Mouse (Mus musculus): ENCODE measurements around the gene Mob2. TPM values are rescaled to one million over a fixed set of nuclear protein-coding genes. Genes with fewer than 3 reads are reported as not detected.
A peak's percentile ranks its signal among the peaks of the same experiment; 100 is the strongest.

The Mob2 gene
- 66.8 and 68.2 TPM in 2 replicates for polyA plus RNA-seq (2014; fragmentation: Nextera tagmentation; extraction: Ambion mirVana)

GRCm38 (mm10) chr7:142060931-142061565 is at the start of gene Mob2:
Mob2 (minus strand) TSS chr7:142061065.
- Histone ChIP-seq H3K36me3 (ENCODE audit: control insufficient read depth, insufficient read depth, low read length) (peaks cover 3% of the 10 kb centered on the region; the same call in 1 of the 2 replicates), H3K4me3 (ENCODE audit: low read depth, low read length) (peak within 1 kb of the TSS; percentile 95), H3K9ac (replicated peaks; ENCODE audit: low read depth, low read length) (peak within 1 kb of the TSS; percentile 92), H3K27ac (ENCODE audit: low read length) (peak within 1 kb of the TSS; percentile 67), H3K27me3 (ENCODE audit: control insufficient read depth, insufficient read depth, low read length) (no peaks in the 10 kb centered on the region), H3K4me2 (replicated peaks; ENCODE audit: low read depth, low read length) (peak within 1 kb of the TSS; percentile 62), H3K9me3 (ENCODE audit: control insufficient read depth, low read depth, low read length) (no peaks in the 10 kb centered on the region), H3K4me1 (ENCODE audit: control insufficient read depth, insufficient read depth, low read length) (peaks cover 19% of the 10 kb centered on the region)
- under 1% methylated on average over 48 of the region's 49 CpGs for WGBS
- peak; percentile 92 for ATAC-seq (ENCODE audit: insufficient number of reproducible peaks, insufficient read depth, low FRiP score, low read depth)

GRCm38 (mm10) chr7:142104747-142105146 is 43.9 kb upstream of the Mob2 start:
- Histone ChIP-seq H3K36me3 (ENCODE audit: control insufficient read depth, insufficient read depth, low read length) (no peaks in the 10 kb centered on the region), H3K27ac (ENCODE audit: low read length) (no peak overlapping the region), H3K4me2 (replicated peaks; ENCODE audit: low read depth, low read length) (no peak overlapping the region), H3K4me3 (ENCODE audit: low read depth, low read length) (no peak overlapping the region), H3K9me3 (ENCODE audit: control insufficient read depth, low read depth, low read length) (no peaks in the 10 kb centered on the region), H3K9ac (replicated peaks; ENCODE audit: low read depth, low read length) (no peak overlapping the region), H3K27me3 (ENCODE audit: control insufficient read depth, insufficient read depth, low read length) (no peaks in the 10 kb centered on the region), H3K4me1 (ENCODE audit: control insufficient read depth, insufficient read depth, low read length) (no peaks in the 10 kb centered on the region)
- WGBS = 53% methylated on average over 5 of the region's 5 CpGs
- ATAC-seq (ENCODE audit: insufficient number of reproducible peaks, insufficient read depth, low FRiP score, low read depth) = no peak

DNA sequence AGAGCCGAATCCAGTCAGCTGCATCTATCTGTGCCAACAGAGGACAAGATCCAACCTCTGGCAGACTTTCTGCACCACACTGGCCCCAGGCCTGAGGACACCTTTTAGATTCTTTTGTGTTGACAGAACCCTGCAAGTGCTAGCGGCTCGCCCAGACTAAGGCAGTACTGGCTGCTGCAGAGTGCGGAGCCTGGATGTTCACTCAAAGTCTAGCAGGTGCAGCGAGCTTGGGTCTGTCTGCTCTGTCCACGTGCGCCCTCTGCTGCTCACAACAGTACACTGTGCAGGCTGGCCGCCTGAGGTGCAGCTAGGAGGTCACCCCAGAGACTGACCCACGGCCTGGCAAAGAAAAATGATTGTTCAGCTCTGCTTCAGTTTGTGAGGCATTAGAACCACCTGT is 36.9 kb upstream of the Mob2 start:
- Histone ChIP-seq H3K4me1 (ENCODE audit: control insufficient read depth, insufficient read depth, low read length) (peaks cover 5% of the 10 kb centered on the region; the same call in 1 of the 2 replicates), H3K4me3 (ENCODE audit: low read depth, low read length) (no peak overlapping the region), H3K27ac (ENCODE audit: low read length) (no peak overlapping the region), H3K9ac (replicated peaks; ENCODE audit: low read depth, low read length) (no peak overlapping the region), H3K4me2 (replicated peaks; ENCODE audit: low read depth, low read length) (no peak overlapping the region), H3K27me3 (ENCODE audit: control insufficient read depth, insufficient read depth, low read length) (peaks cover 32% of the 10 kb centered on the region), H3K9me3 (ENCODE audit: control insufficient read depth, low read depth, low read length) (no peaks in the 10 kb centered on the region), H3K36me3 (ENCODE audit: control insufficient read depth, insufficient read depth, low read length) (no peaks in the 10 kb centered on the region)
- 12% methylated on average over 9 of the region's 9 CpGs for WGBS
- 0 out of 2 replicates have a peak, but pooled peaks have one; percentile 43 for ATAC-seq (ENCODE audit: insufficient number of reproducible peaks, insufficient read depth, low FRiP score, low read depth)

DNA sequence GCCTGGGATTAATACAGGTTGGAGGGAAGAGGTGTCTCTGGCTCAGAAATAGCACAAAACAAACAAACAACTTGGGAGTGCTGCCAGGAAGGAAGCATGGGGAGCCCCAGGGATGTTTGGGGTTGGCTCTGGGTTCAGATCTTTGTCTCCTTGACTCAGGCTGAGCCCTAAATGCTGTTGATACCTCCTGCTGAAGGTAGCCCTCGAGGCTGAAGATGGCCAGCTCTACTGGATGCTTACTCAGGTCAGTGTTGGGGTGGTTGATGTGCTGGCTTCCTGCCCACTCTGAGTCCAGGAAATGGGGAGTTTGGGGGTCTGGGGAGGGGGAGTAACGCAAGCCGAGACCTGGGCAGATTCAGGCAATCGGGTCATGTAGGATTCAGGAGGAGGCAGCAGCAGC is 35.8 kb upstream of the Mob2 start:
- H3K27me3 ChIP-seq (ENCODE audit: control insufficient read depth, insufficient read depth, low read length) = peaks cover 33% of the 10 kb centered on the region
- H3K9ac ChIP-seq (replicated peaks; ENCODE audit: low read depth, low read length) = no peak overlapping the region
- H3K4me2 ChIP-seq (replicated peaks; ENCODE audit: low read depth, low read length) = no peak overlapping the region
- H3K4me1 ChIP-seq (ENCODE audit: control insufficient read depth, insufficient read depth, low read length) = peaks cover 5% of the 10 kb centered on the region; the same call in 1 of the 2 replicates
- H3K27ac ChIP-seq (ENCODE audit: low read length) = no peak overlapping the region
- WGBS = 67% methylated on average over 4 of the region's 4 CpGs
- ATAC-seq (ENCODE audit: insufficient number of reproducible peaks, insufficient read depth, low FRiP score, low read depth) = no peak
- H3K9me3 ChIP-seq (ENCODE audit: control insufficient read depth, low read depth, low read length) = no peaks in the 10 kb centered on the region
- no peak overlapping the region for H3K4me3 ChIP-seq (ENCODE audit: low read depth, low read length)
- H3K36me3 ChIP-seq (ENCODE audit: control insufficient read depth, insufficient read depth, low read length) = no peaks in the 10 kb centered on the region

DNA sequence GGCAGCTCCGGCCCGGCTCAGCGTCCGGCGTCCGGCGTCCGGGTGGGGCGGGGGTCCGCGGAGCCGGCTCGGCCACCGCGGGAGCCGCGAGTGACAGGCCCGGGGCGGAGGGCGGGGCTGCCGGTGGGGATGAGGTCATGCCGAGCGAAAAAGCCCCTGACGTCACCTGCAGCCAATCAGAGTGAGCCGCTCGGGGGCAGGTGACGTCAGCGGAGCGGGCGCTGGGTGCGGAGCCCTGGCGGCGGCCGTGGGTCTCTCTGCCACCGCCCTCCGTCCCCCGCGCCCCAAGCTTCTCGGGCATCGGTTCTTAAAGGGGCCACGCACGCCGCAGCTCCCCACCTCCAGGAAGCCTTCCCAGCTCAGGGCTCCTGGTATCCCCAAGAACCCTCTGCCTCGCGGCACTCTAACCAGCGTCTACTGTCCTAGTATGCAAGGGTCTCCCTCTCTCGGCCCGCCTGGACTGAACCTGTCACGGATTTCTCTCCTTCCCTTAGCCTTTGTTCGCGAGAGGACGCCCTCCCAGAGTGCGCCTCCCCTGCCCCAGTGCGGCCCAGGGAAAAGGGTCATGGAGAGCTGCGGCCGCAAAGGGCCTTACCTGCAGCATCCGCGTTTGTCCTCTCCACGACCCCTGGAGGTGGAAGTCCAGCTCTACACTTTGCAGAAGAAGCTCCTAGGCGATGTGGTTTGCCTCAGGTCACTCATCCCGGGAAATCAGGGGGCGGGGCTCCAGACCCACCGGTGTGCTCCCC is 34.5 kb upstream of the Mob2 start, which contains the start of gene Dusp8:
Gene Dusp8, minus strand, starts transcription at position 661 of the 749 bp plus-strand sequence.
- no peak within 1 kb of the TSS for H3K27ac ChIP-seq (ENCODE audit: low read length)
- H3K4me1 ChIP-seq (ENCODE audit: control insufficient read depth, insufficient read depth, low read length) = peaks cover 5% of the 10 kb centered on the region; the same call in 1 of the 2 replicates
- H3K9ac ChIP-seq (replicated peaks; ENCODE audit: low read depth, low read length) = peak within 1 kb of the TSS; percentile 52
- no peaks in the 10 kb centered on the region for H3K9me3 ChIP-seq (ENCODE audit: control insufficient read depth, low read depth, low read length)
- WGBS = under 1% methylated on average over 62 of the region's 63 CpGs
- ATAC-seq (ENCODE audit: insufficient number of reproducible peaks, insufficient read depth, low FRiP score, low read depth) = peak; percentile 90
- H3K4me2 ChIP-seq (replicated peaks; ENCODE audit: low read depth, low read length) = peak within 1 kb of the TSS; percentile 97
- H3K4me3 ChIP-seq (ENCODE audit: low read depth, low read length) = peak within 1 kb of the TSS; percentile 50
- H3K27me3 ChIP-seq (ENCODE audit: control insufficient read depth, insufficient read depth, low read length) = peaks cover 33% of the 10 kb centered on the region
- no peaks in the 10 kb centered on the region for H3K36me3 ChIP-seq (ENCODE audit: control insufficient read depth, insufficient read depth, low read length)

DNA sequence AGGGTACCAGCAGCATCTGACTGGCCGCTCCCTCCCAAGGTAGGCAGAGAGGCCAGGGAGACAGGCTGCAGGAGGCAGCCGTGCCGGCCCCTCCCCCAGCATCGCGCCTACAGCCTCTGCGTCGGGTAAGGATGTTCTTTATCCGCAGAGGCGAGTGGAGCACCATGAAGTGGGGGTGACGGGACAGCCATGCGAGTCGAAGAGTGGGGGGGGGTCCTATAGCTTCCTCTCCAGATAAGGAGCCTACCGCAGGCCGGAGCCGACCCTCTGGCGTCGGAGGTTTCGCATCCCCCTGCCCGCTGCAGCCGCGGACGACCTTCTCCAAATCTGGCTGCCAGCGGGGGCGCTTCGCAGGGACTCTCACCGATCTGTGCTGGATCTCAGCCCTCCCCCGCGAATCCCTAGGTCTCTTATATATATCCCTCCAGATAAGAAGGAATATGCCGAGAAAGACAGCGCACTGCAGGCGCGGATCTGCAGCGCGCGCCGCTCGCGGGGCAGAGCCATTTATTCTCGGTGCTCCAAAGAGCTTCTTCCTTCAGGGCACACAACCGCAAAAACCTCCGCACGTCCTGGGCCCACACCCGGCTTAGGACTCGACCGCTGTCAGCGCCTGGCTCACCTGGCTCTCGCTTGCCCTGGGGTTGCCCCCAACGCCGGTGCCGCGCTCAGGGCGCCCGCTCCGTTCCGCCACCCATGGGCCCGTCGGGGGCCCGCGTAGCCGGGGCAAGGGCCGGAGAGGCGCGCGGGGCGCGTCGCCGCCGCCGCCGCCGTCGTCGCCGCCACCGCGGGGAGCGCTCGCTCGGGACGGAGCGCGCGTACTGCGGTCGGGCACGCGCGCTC is 33.7 kb upstream of the Mob2 start:
- under 1% methylated on average over 89 of the region's 89 CpGs for WGBS
- peak overlapping the region; percentile 50 for H3K4me3 ChIP-seq (ENCODE audit: low read depth, low read length)
- H3K9ac ChIP-seq (replicated peaks; ENCODE audit: low read depth, low read length) = peak overlapping the region; percentile 52
- H3K27ac ChIP-seq (ENCODE audit: low read length) = no peak overlapping the region
- H3K4me2 ChIP-seq (replicated peaks; ENCODE audit: low read depth, low read length) = peak overlapping the region; percentile 97
- peaks cover 33% of the 10 kb centered on the region for H3K27me3 ChIP-seq (ENCODE audit: control insufficient read depth, insufficient read depth, low read length)
- H3K36me3 ChIP-seq (ENCODE audit: control insufficient read depth, insufficient read depth, low read length) = no peaks in the 10 kb centered on the region
- no peak; the same call in none of the 2 replicates for ATAC-seq (ENCODE audit: insufficient number of reproducible peaks, insufficient read depth, low FRiP score, low read depth)
- no peaks in the 10 kb centered on the region for H3K9me3 ChIP-seq (ENCODE audit: control insufficient read depth, low read depth, low read length)
- H3K4me1 ChIP-seq (ENCODE audit: control insufficient read depth, insufficient read depth, low read length) = peaks cover 5% of the 10 kb centered on the region; the same call in 1 of the 2 replicates

DNA sequence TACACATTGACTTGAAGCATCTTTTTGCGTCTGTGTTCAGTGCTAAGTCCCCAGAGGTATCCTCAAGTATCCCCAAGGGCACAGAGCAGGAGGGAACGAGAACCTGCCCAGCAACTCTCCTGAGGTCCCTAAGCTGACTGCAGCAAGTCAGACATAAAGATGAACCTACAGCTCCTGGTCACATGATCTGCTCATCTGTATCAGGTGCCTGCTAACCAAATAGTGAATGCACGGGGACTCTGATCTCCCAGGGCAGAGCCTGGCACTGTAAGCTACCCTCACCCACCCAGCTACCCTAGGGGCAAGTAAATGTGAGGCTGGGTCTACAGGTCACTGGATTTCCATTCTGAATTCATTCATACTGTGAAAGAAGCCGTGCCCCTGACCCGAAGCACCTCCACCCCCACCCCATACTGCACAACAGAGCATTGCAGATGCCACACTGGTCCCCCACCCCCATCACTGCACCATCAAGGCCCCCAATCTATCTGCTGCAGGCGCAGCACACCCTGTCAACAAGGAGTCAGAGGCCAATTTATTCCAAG is 32.9 kb upstream of the Mob2 start:
- Histone ChIP-seq H3K4me2 (replicated peaks; ENCODE audit: low read depth, low read length) (peak overlapping the region; percentile 97), H3K4me1 (ENCODE audit: control insufficient read depth, insufficient read depth, low read length) (peaks cover 8% of the 10 kb centered on the region; the same call in 1 of the 2 replicates), H3K4me3 (ENCODE audit: low read depth, low read length) (peak overlapping the region; percentile 50), H3K9me3 (ENCODE audit: control insufficient read depth, low read depth, low read length) (no peaks in the 10 kb centered on the region), H3K27ac (ENCODE audit: low read length) (no peak overlapping the region), H3K9ac (replicated peaks; ENCODE audit: low read depth, low read length) (no peak overlapping the region), H3K27me3 (ENCODE audit: control insufficient read depth, insufficient read depth, low read length) (peaks cover 33% of the 10 kb centered on the region), H3K36me3 (ENCODE audit: control insufficient read depth, insufficient read depth, low read length) (no peaks in the 10 kb centered on the region)
- 39% methylated on average over 6 of the region's 6 CpGs for WGBS
- ATAC-seq (ENCODE audit: insufficient number of reproducible peaks, insufficient read depth, low FRiP score, low read depth) = no peak

- Histone ChIP-seq H3K27ac (ENCODE audit: low read length) (no peak overlapping the region), H3K36me3 (ENCODE audit: control insufficient read depth, insufficient read depth, low read length) (no peaks in the 10 kb centered on the region), H3K4me2 (replicated peaks; ENCODE audit: low read depth, low read length) (no peak overlapping the region), H3K9me3 (ENCODE audit: control insufficient read depth, low read depth, low read length) (no peaks in the 10 kb centered on the region), H3K27me3 (ENCODE audit: control insufficient read depth, insufficient read depth, low read length) (peaks cover 33% of the 10 kb centered on the region), H3K4me3 (ENCODE audit: low read depth, low read length) (no peak overlapping the region), H3K4me1 (ENCODE audit: control insufficient read depth, insufficient read depth, low read length) (peaks cover 12% of the 10 kb centered on the region; the same call in 1 of the 2 replicates), H3K9ac (replicated peaks; ENCODE audit: low read depth, low read length) (no peak overlapping the region)
- ATAC-seq (ENCODE audit: insufficient number of reproducible peaks, insufficient read depth, low FRiP score, low read depth) = no peak
- WGBS = 48% methylated on average over 1 of the region's 1 CpGs
Observed at GRCm38 (mm10) chr7:142092991-142093390, 32.1 kb upstream of the Mob2 start.
